Mouse (Mus musculus) large intestine, adult 2 months (tissue): ENCODE results near the gene Grik5. TPM values are rescaled to one million over a fixed set of nuclear protein-coding genes. Genes with fewer than 3 reads are reported as not detected.
A peak's percentile ranks its signal among the peaks of the same experiment; 100 is the strongest.

Experiments used
- DNase-seq: peaks from one replicate; pipeline ENCODE4 v3.0.0-alpha.2; 2012; ENCODE audit warnings: low read depth, low spot score
- WGBS: fragments of 180-500 bp; shearing (Covaris S2); methylation state at CpG from one replicate; pipeline ENCODE4 v1.1.7; 2018; 5-methylcytosine and 5-hydroxymethylcytosine counted together
- polyA plus RNA-seq: library from polyadenylated mRNA; depleted of rRNA; stranded (reverse); fragments of >200 nt; gene quantifications from 2 replicates; pipeline ENCODE4 v1.2.3, GENCODE M21; 2012; rRNA removed

The Grik5 gene
- polyA plus RNA-seq, 1 experiment, result 6.4 TPM

DNA sequence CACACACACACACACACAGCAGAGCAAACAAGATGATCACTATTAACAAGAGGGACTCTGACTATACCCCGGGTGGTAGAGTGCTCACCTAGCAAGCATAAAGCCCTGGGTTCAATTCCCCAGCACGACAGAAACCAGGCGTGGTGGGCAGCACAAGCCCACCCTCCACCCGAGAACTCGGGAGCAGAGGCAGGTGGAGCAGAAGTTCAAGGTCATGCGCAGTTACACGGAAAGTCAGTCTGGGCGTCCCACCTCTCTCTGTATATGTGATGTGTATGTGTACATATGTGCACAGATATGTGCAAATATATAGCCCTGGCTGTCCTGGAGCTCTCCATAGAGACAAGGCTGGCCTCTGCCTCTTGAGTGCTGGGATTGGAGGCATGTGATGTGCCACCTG lies 104.2 kb downstream of the Grik5 start:
- DNase-seq, result no peak
- WGBS, result 70% methylated on average over 8 of the region's 8 CpGs

DNA sequence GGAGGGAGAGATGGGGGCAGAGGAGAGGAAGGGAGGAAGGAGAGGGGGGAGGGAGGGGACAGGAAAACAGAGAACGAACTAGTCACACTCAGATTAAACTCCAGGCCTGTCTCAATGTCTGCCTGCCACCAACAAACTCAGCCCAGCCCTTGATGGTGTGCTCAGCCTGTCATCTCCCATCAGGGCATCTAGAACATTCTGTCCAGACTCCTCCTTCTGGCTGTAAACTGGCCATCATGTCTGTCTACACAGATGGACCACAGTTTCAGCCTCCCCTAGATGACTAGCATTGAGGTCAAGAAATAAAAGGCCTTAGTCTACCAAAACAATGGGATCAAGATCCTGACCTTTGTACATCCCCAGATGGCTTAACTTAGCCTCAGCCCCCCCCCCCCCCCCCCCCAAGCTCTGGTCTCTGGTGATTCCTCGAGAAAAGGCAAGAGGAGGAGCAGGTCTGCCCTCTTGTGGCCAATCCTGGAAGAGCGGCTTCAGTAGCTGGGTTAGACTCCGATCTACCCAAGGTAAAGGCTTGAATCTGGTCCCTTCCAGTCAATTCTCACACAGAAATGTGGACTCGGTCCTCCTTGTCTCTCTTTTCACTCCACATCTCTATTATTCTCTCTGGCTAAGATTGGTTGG lies 107.1 kb downstream of the Grik5 start:
- 13% methylated on average over 5 of the region's 5 CpGs for WGBS

GRCm38 (mm10) chr7:24964288-24964687 lies 107.9 kb downstream of the Grik5 start:
- WGBS, result 64% methylated on average over 2 of the region's 2 CpGs
- DNase-seq, result no peak

More for the DNA sequence above, 107.1 kb downstream of the Grik5 start:
- peak; percentile 36 for DNase-seq

Other genes with a start within 250 kb of the Grik5 start
- 4.1 and 5.9 TPM in 2 replicates for gene Gm9844, start 210.1 kb downstream of the Grik5 start, polyA plus RNA-seq
- gene Lypd4, start 202.4 kb downstream of the Grik5 start, polyA plus RNA-seq, result not detected in 2 replicates
- gene Dmrtc2, start 202.3 kb downstream of the Grik5 start, polyA plus RNA-seq, result not detected in 2 replicates
- 648 and 720 TPM in 2 replicates for gene Rps19, start 188.0 kb downstream of the Grik5 start, polyA plus RNA-seq
- gene Cd79a, start 175.0 kb downstream of the Grik5 start, polyA plus RNA-seq, result 60.4 and 84.9 TPM in 2 replicates
- 114 and 145 TPM in 2 replicates for gene Arhgef1, start 169.4 kb downstream of the Grik5 start, polyA plus RNA-seq
- gene Gm4881, start 127.9 kb downstream of the Grik5 start, polyA plus RNA-seq, result not detected in 2 replicates
- 189 and 214 TPM in 2 replicates for gene Rabac1, start 99.6 kb downstream of the Grik5 start, polyA plus RNA-seq
- gene Atp1a3, start 66.4 kb downstream of the Grik5 start, polyA plus RNA-seq, result 1.8 and 3.3 TPM in 2 replicates
- gene Zfp574, start 221 bp upstream of the Grik5 start, polyA plus RNA-seq, result 16.8 and 20.6 TPM in 2 replicates
- 2.6 and 3.9 TPM in 2 replicates for gene Pou2f2, start 107.4 kb upstream of the Grik5 start, polyA plus RNA-seq
- 52.6 and 66.0 TPM in 2 replicates for gene Dedd2, start 148.3 kb upstream of the Grik5 start, polyA plus RNA-seq
- gene Zfp526, start 149.1 kb upstream of the Grik5 start, polyA plus RNA-seq, result 4.2 and 7.1 TPM in 2 replicates
- 95.8 and 123 TPM in 2 replicates for gene Gsk3a, start 165.5 kb upstream of the Grik5 start, polyA plus RNA-seq
- 15.3 and 19.4 TPM in 2 replicates for gene Erf, start 178.4 kb upstream of the Grik5 start, polyA plus RNA-seq
- 44.3 and 45.6 TPM in 2 replicates for gene Cic, start 195.4 kb upstream of the Grik5 start, polyA plus RNA-seq
- 173 and 176 TPM in 2 replicates for gene Pafah1b3, start 225.6 kb upstream of the Grik5 start, polyA plus RNA-seq
- not detected in 2 replicates for gene Prr19, start 229.1 kb upstream of the Grik5 start, polyA plus RNA-seq
- gene Tmem145, start 233.8 kb upstream of the Grik5 start, polyA plus RNA-seq, result 0.19 and 0.21 TPM in 2 replicates
- 11.6 and 14.3 TPM in 2 replicates for gene Megf8, start 244.8 kb upstream of the Grik5 start, polyA plus RNA-seq